Mouse (Mus musculus) adrenal gland, adult 2 months (tissue): ENCODE measurements around the gene Krtap12-1. TPM values are rescaled to one million over a fixed set of nuclear protein-coding genes. Genes with fewer than 3 reads are reported as not detected.
"Not testable (repeated sequence)": the region's sequence is repeated elsewhere in the genome, so short reads cannot be mapped to it uniquely, and the experiment has no call there.

Source experiments
- DNase-seq: peaks from one replicate; pipeline ENCODE4 v3.0.0; 2021
- long read RNA-seq: library from polyadenylated mRNA; stranded (forward); transcript quantifications from one replicate; pipeline ENCODE4 v2.0.0, GENCODE M21; 2021
- polyA plus RNA-seq: library from polyadenylated mRNA; depleted of rRNA; stranded (reverse); fragments of >200 nt; gene quantifications from 2 replicates; pipeline ENCODE4 v1.2.3, GENCODE M21; 2012; rRNA removed
- total RNA-seq, 2 experiments: library from RNA; stranded (reverse); gene quantifications; 2 replicates each; pipeline ENCODE4 v1.2.3; 2021

Gene Krtap12-1
- total RNA-seq (not detected), polyA plus RNA-seq (not detected in 2 replicates)
- long read RNA-seq: 0 reads

- not testable (repeated sequence) for DNase-seq
Observed at GRCm38 (mm10) chr10:77720299-77720698, at the start of gene Krtap12-1. Gene Krtap12-1, plus strand, starts transcription at chr10:77720599.

GRCm38 (mm10) chr10:77670710-77671109, 49.7 kb upstream of the Krtap12-1 start:
- DNase-seq: no peak

GRCm38 (mm10) chr10:77671519-77671918, 48.9 kb upstream of the Krtap12-1 start:
- DNase-seq: no peak

- no peak for DNase-seq
Observed at GRCm38 (mm10) chr10:77673765-77674164, 46.6 kb upstream of the Krtap12-1 start.

- DNase-seq: no peak
Observed at GRCm38 (mm10) chr10:77677562-77677961, 42.8 kb upstream of the Krtap12-1 start.

GRCm38 (mm10) chr10:77682994-77683393, 37.4 kb upstream of the Krtap12-1 start:
- DNase-seq: no peak

GRCm38 (mm10) chr10:77684181-77684580, 36.2 kb upstream of the Krtap12-1 start:
- DNase-seq: no peak

- DNase-seq: peak; percentile 23
Observed at GRCm38 (mm10) chr10:77685895-77686664, 34.3 kb upstream of the Krtap12-1 start, which contains the start of gene Tspear. Gene Tspear, plus strand, starts transcription at chr10:77686569.

GRCm38 (mm10) chr10:77687021-77687420, 33.4 kb upstream of the Krtap12-1 start:
- no peak for DNase-seq

- DNase-seq: not testable (repeated sequence)
Observed at GRCm38 (mm10) chr10:77690356-77690807, 30.0 kb upstream of the Krtap12-1 start, which contains the start of gene Gm19402. Gene Gm19402, minus strand, starts transcription at chr10:77690757.

- no peak for DNase-seq
Observed at GRCm38 (mm10) chr10:77697133-77697532, 23.3 kb upstream of the Krtap12-1 start, which contains the start of gene Gm9508. Gene Gm9508, minus strand, starts transcription at chr10:77697233.

GRCm38 (mm10) chr10:77706326-77706725, 14.1 kb upstream of the Krtap12-1 start, which contains the start of gene Gm10272:
Gene Gm10272, plus strand, starts transcription at chr10:77706626.
- no peak for DNase-seq

GRCm38 (mm10) chr10:77709831-77710230, 10.6 kb upstream of the Krtap12-1 start:
- no peak for DNase-seq

GRCm38 (mm10) chr10:77711157-77711556, 9.2 kb upstream of the Krtap12-1 start, which contains the start of gene Gm10024:
Gene Gm10024, plus strand, starts transcription at chr10:77711457.
- DNase-seq: not testable (repeated sequence)

GRCm38 (mm10) chr10:77713734-77714133, 6.7 kb upstream of the Krtap12-1 start:
- DNase-seq: no peak

GRCm38 (mm10) chr10:77715507-77715906, 4.9 kb upstream of the Krtap12-1 start, which contains the start of gene Gm10142:
Gene Gm10142, plus strand, starts transcription at chr10:77715807.
- no peak for DNase-seq

GRCm38 (mm10) chr10:77724855-77725254, 4.5 kb downstream of the Krtap12-1 start:
- DNase-seq: no peak

- no peak for DNase-seq
Observed at GRCm38 (mm10) chr10:77726186-77726585, 5.8 kb downstream of the Krtap12-1 start, which contains the start of gene Gm10100. Gene Gm10100, plus strand, starts transcription at chr10:77726486.

GRCm38 (mm10) chr10:77728280-77728679, 7.9 kb downstream of the Krtap12-1 start:
- DNase-seq: no peak

- DNase-seq: no peak
Observed at GRCm38 (mm10) chr10:77729241-77729640, 8.8 kb downstream of the Krtap12-1 start.

GRCm38 (mm10) chr10:77735928-77736327, 15.5 kb downstream of the Krtap12-1 start:
- DNase-seq: no peak

- no peak for DNase-seq
Observed at GRCm38 (mm10) chr10:77738929-77739328, 18.5 kb downstream of the Krtap12-1 start.
